Mouse (Mus musculus) CH12.LX (cell line): ENCODE measurements around the gene Atp4b. TPM values are rescaled to one million over a fixed set of nuclear protein-coding genes. Genes with fewer than 3 reads are reported as not detected.

Experiments
- DNase-seq: peaks from one replicate; pipeline ENCODE4 v3.0.0-alpha.2; 2013; ENCODE audit errors: extremely low read depth
- H3K27ac ChIP-seq: 2 replicates; pipeline ENCODE4 v1.5.1; 2012; ENCODE audit warnings: low read depth, mild to moderate bottlenecking, control low read depth, moderate library complexity; ENCODE audit not compliant: insufficient read depth
- H3K27me3 ChIP-seq: replicated peaks from 2 replicates; pipeline ENCODE3; 2012; ENCODE audit warnings: inconsistent platforms
- H3K36me3 ChIP-seq, 2 experiments: replicated peaks in 1 of 2; 2 replicates each; pipeline versions ENCODE3 to v1.6.1; 2012; ENCODE audit warnings: inconsistent platforms in 1 of 2, low read length in 1 of 2, mild to moderate bottlenecking in 1 of 2, mixed read lengths in 1 of 2, moderate library complexity in 1 of 2; ENCODE audit not compliant: control insufficient read depth in 1 of 2, insufficient read depth in 1 of 2
- H3K4me1 ChIP-seq, 2 experiments: 2 replicates each; pipeline ENCODE4 v1.6.1; 2012; ENCODE audit warnings: inconsistent platforms in 1 of 2, moderate library complexity in 1 of 2; ENCODE audit not compliant: insufficient read depth in 2 of 2, control insufficient read depth in 1 of 2
- H3K4me2 ChIP-seq: 2 replicates; pipeline ENCODE4 v1.6.1; 2012; ENCODE audit warnings: low read depth, mild to moderate bottlenecking, control low read depth; ENCODE audit not compliant: poor library complexity, insufficient read depth, severe bottlenecking
- H3K4me3 ChIP-seq, 3 experiments: fragments of 150-350 bp in 1 of 3; sonication (generic) in 1 of 3; replicated peaks in 1 of 3; 2 replicates each; pipeline versions ENCODE3 to v1.5.1; 2011 to 2012; ENCODE audit warnings: low read depth in 2 of 3, low read length in 2 of 3, mild to moderate bottlenecking in 2 of 3, moderate library complexity in 2 of 3, control low read depth in 1 of 3, improper control_type of control experiment in 1 of 3, inconsistent platforms in 1 of 3, mixed read lengths in 1 of 3; ENCODE audit not compliant: poor library complexity in 1 of 3
- H3K79me2 ChIP-seq: replicated peaks from 2 replicates; pipeline ENCODE4 v1.6.1; 2012; ENCODE audit warnings: mild to moderate bottlenecking, moderate library complexity; ENCODE audit not compliant: control insufficient read depth, poor library complexity, insufficient read depth, severe bottlenecking; ENCODE audit errors: extremely low read depth
- H3K9ac ChIP-seq: 2 replicates; pipeline ENCODE4 v1.6.1; 2012; ENCODE audit warnings: low read depth, mild to moderate bottlenecking, control low read depth, moderate library complexity; ENCODE audit not compliant: insufficient read depth
- H3K9me3 ChIP-seq: replicated peaks from 2 replicates; pipeline ENCODE3; 2012; ENCODE audit warnings: low read length, inconsistent platforms, mixed read lengths
- BHLHE40 ChIP-seq: IDR thresholded peaks from 2 replicates; pipeline ENCODE4 v1.6.1; 2011; ENCODE audit warnings: mild to moderate bottlenecking, low read depth, low read length, improper control_type of control experiment
- CHD1 ChIP-seq: IDR thresholded peaks from 2 replicates; pipeline ENCODE4 v1.6.1; 2012; ENCODE audit warnings: low read depth, low read length, improper control_type of control experiment, inconsistent platforms
- CHD2 ChIP-seq: IDR thresholded peaks from 2 replicates; pipeline ENCODE4 v1.6.1; 2011; ENCODE audit warnings: low read length, improper control_type of control experiment
- CTCF ChIP-seq, 2 experiments: IDR thresholded peaks in 1 of 2; conservative IDR thresholded peaks in 1 of 2; 2 replicates each; pipeline ENCODE4 v1.5.1; 2011 to 2012; ENCODE audit warnings: low read depth in 2 of 2, low read length in 2 of 2, improper control_type of control experiment in 1 of 2, inconsistent platforms in 1 of 2, mild to moderate bottlenecking in 1 of 2, moderate library complexity in 1 of 2
- E2F4 ChIP-seq: IDR thresholded peaks from 2 replicates; pipeline ENCODE4 v1.6.1; 2011; ENCODE audit warnings: low read depth, low read length, improper control_type of control experiment; ENCODE audit not compliant: insufficient replicate concordance
- ETS1 ChIP-seq: conservative IDR thresholded peaks from 2 replicates; pipeline ENCODE4 v1.6.1; 2012; ENCODE audit warnings: low read depth, mild to moderate bottlenecking, inconsistent platforms, low read length, improper control_type of control experiment, moderate library complexity
- GABPA ChIP-seq: IDR thresholded peaks from 2 replicates; pipeline ENCODE4 v1.6.1; 2012; ENCODE audit warnings: low read depth, low read length, improper control_type of control experiment, inconsistent platforms; ENCODE audit not compliant: insufficient replicate concordance
- HCFC1 ChIP-seq: IDR thresholded peaks from 2 replicates; pipeline ENCODE4 v1.6.1; 2012; ENCODE audit warnings: low read depth, mild to moderate bottlenecking, inconsistent platforms, low read length, improper control_type of control experiment
- MAFK ChIP-seq: IDR thresholded peaks from 2 replicates; pipeline ENCODE4 v1.6.1; 2011; ENCODE audit warnings: low read length, improper control_type of control experiment; ENCODE audit not compliant: insufficient replicate concordance
- MAX ChIP-seq: IDR thresholded peaks from 2 replicates; pipeline ENCODE4 v1.6.1; 2011; ENCODE audit warnings: low read length, improper control_type of control experiment
- MEF2A ChIP-seq: IDR thresholded peaks from 2 replicates; pipeline ENCODE4 v1.6.1; 2014; ENCODE audit warnings: low read depth, mild to moderate bottlenecking, inconsistent platforms, low read length, improper control_type of control experiment, borderline replicate concordance
- MYC ChIP-seq: IDR thresholded peaks from 2 replicates; pipeline ENCODE4 v1.6.1; 2011; ENCODE audit warnings: low read depth, mild to moderate bottlenecking, improper control_type of control experiment, low read length
- NRF1 ChIP-seq: IDR thresholded peaks from 2 replicates; pipeline ENCODE4 v1.6.1; 2014; ENCODE audit warnings: low read depth, mild to moderate bottlenecking, inconsistent platforms, low read length, improper control_type of control experiment, moderate library complexity
- POLR2AphosphoS2 ChIP-seq: IDR thresholded peaks from 2 replicates; pipeline ENCODE4 v1.6.1; 2011; ENCODE audit warnings: low read depth, low read length, improper control_type of control experiment
- RAD21 ChIP-seq: IDR thresholded peaks from 2 replicates; pipeline ENCODE4 v1.6.1; 2011; ENCODE audit warnings: low read depth, mild to moderate bottlenecking, low read length, improper control_type of control experiment, moderate library complexity
- RCOR1 ChIP-seq: conservative IDR thresholded peaks from 2 replicates; pipeline ENCODE4 v1.6.1; 2012; ENCODE audit warnings: low read depth, mild to moderate bottlenecking, inconsistent platforms, low read length, improper control_type of control experiment
- USF1 ChIP-seq: IDR thresholded peaks from 2 replicates; pipeline ENCODE4 v1.6.1; 2014; ENCODE audit warnings: low read depth, mild to moderate bottlenecking, inconsistent platforms, low read length, improper control_type of control experiment
- dilution Hi-C: fragments of 300-500 bp; cut with MboI; formaldehyde crosslinking; loops from 2 replicates; pipeline ENCODE4 v1.14.3; 2020; ENCODE audit warnings: low sequenced_read_pairs; ENCODE audit not compliant: extremely low pct_unique_long_range_greater_than_20kb, extremely low pct_ligation_motif_present
- in situ Hi-C: fragments of 300-500 bp; cut with MboI; formaldehyde crosslinking; loops from 3 replicates; pipeline ENCODE4 v1.14.3; 2019; ENCODE audit warnings: low sequenced_read_pairs, low pct_ligation_motif_present, low pct_unique_long_range_greater_than_20kb, mixed read lengths
- polyA plus RNA-seq: library from polyadenylated mRNA; unstranded; fragments of >175 nt; gene quantifications from 2 replicates; pipeline ENCODE4 v1.2.1, GENCODE M21; 2012; ENCODE audit warnings: low read depth; ENCODE audit not compliant: insufficient read length
- total RNA-seq, 2 experiments: library from RNA; depleted of rRNA; stranded (reverse); fragments of 300-350 nt in 1 of 2; fragments of >200 nt in 1 of 2; gene quantifications; 2 replicates each; pipeline ENCODE4 v1.2.3; 2012 to 2014

Atp4b gene
- total and polyA plus RNA-seq, 3 experiments = not detected

- Histone ChIP-seq H3K4me3 (no peak overlapping the region), H3K9ac (no peak overlapping the region), H3K36me3 (no peaks in the 10 kb centered on the region), H3K27ac (no peak overlapping the region), H3K4me2 (no peak overlapping the region), H3K9me3 (peaks cover 5% of the 10 kb centered on the region), H3K27me3 (peaks cover 91% of the 10 kb centered on the region), H3K4me1 (peaks cover 0 to 2% of the 10 kb centered on the region in 2 experiments; a peak in 1 of 4 replicates), H3K79me2 (no peaks in the 10 kb centered on the region)
- no peak for DNase-seq
- in situ Hi-C loops (no loop called here), dilution Hi-C loops (no loop called here)
- TF ChIP-seq CHD1 (no peak), NRF1 (no peak), MAFK (no peak), MAX (no peak), BHLHE40 (no peak)
Measured at GRCm38 (mm10) chr8:13428156-13428555, 31.5 kb upstream of the Atp4b start.

- H3K27ac ChIP-seq = no peak overlapping the region
- in situ Hi-C loops = no loop called here
- no peaks in the 10 kb centered on the region for H3K79me2 ChIP-seq
- TF ChIP-seq HCFC1 (no peak), RCOR1 (no peak), MAFK (no peak), E2F4 (no peak), USF1 (no peak), GABPA (no peak), RAD21 (no peak), MYC (no peak), ETS1 (no peak), POLR2AphosphoS2 (no peak), MEF2A (no peak), CHD2 (no peak), CTCF (conservative IDR thresholded peaks at IDR 0.05 in 1 of 2, IDR thresholded peaks at IDR 0.05 in 1 of 2; ENCODE audit: low read depth in 2 of 2, low read length in 2 of 2) (no peak)
- TF ChIP-seq, all 38 proteins: peak for 0
- Histone ChIP-seq H3K4me3 (no peak overlapping the region), H3K27me3 (peaks cover 85% of the 10 kb centered on the region), H3K4me2 (no peak overlapping the region), H3K9me3 (peaks cover 6% of the 10 kb centered on the region), H3K9ac (no peak overlapping the region), H3K4me1 (peaks cover 0 to 2% of the 10 kb centered on the region in 2 experiments; a peak in 1 of 4 replicates), H3K36me3 (no peaks in the 10 kb centered on the region)
- no peak for DNase-seq
- dilution Hi-C loops = no loop called here
Measured at GRCm38 (mm10) chr8:13427351-13427750, 30.7 kb upstream of the Atp4b start.
